Mouse (Mus musculus) macrophage (primary cell): Measurements from ENCODE around the gene Pgam1. TPM values are rescaled to one million over a fixed set of nuclear protein-coding genes. Genes with fewer than 3 reads are reported as not detected.

ENCODE experiments used
- H3K27ac ChIP-seq: fragments of 350-480 bp; formaldehyde crosslinking; 2 replicates; pipeline ENCODE4 v1.9.0; 2021
- H3K36me3 ChIP-seq: fragments of 350-480 bp; formaldehyde crosslinking; 2 replicates; pipeline ENCODE4 v1.9.0; 2021; ENCODE audit errors: inconsistent target
- H3K4me3 ChIP-seq: fragments of 350-480 bp; formaldehyde crosslinking; 2 replicates; pipeline ENCODE4 v1.9.0; 2021; ENCODE audit errors: inconsistent target
- H3K79me2 ChIP-seq: fragments of 350-480 bp; formaldehyde crosslinking; 2 replicates; pipeline ENCODE4 v1.9.0; 2021; ENCODE audit errors: inconsistent target
- WGBS: methylation state at CpG from one replicate; pipeline ENCODE4 v1.1.7; 2026; ENCODE audit warnings: inconsistent platforms; ENCODE audit not compliant: missing documents; 5-methylcytosine and 5-hydroxymethylcytosine counted together
- polyA plus RNA-seq: library from polyadenylated mRNA; stranded (reverse); fragments of 250-400 nt; gene quantifications from 3 replicates; pipeline ENCODE4 v1.2.4, GENCODE M21; 2018; ENCODE audit warnings: inconsistent platforms

The Pgam1 gene
- polyA plus RNA-seq, 1 experiment from 2014 or later = 374 TPM

- Histone ChIP-seq H3K27ac (no peak overlapping the region), H3K79me2 (no peaks in the 10 kb centered on the region), H3K4me3 (no peak overlapping the region), H3K36me3 (no peaks in the 10 kb centered on the region)
- WGBS = 71% methylated on average over 2 of the region's 2 CpGs
Measured at GRCm38 (mm10) chr19:41901696-41902095, 10.0 kb upstream of the Pgam1 start.

- WGBS = 46% methylated on average over 10 of the region's 10 CpGs
- H3K79me2 ChIP-seq = no peaks in the 10 kb centered on the region
- no peak overlapping the region for H3K4me3 ChIP-seq
- no peaks in the 10 kb centered on the region for H3K36me3 ChIP-seq
- H3K27ac ChIP-seq = no peak overlapping the region
Measured at GRCm38 (mm10) chr19:41902848-41903593, 8.7 kb upstream of the Pgam1 start.

GRCm38 (mm10) chr19:41905246-41905645 lies 6.5 kb upstream of the Pgam1 start:
- 100% methylated on average over 2 of the region's 2 CpGs for WGBS
- no peak overlapping the region for H3K27ac ChIP-seq
- H3K4me3 ChIP-seq = no peak overlapping the region
- H3K36me3 ChIP-seq = no peaks in the 10 kb centered on the region
- no peaks in the 10 kb centered on the region for H3K79me2 ChIP-seq

GRCm38 (mm10) chr19:41906311-41907078 lies 5.2 kb upstream of the Pgam1 start:
- H3K4me3 ChIP-seq = no peak overlapping the region
- H3K36me3 ChIP-seq = no peaks in the 10 kb centered on the region
- WGBS = 34% methylated on average over 6 of the region's 6 CpGs
- H3K27ac ChIP-seq = peak overlapping the region; percentile 10; the same call in 1 of the 2 replicates
- H3K79me2 ChIP-seq = no peaks in the 10 kb centered on the region

GRCm38 (mm10) chr19:41907079-41907760 lies 4.5 kb upstream of the Pgam1 start:
- H3K27ac ChIP-seq = peak overlapping the region; percentile 10; the same call in 1 of the 2 replicates
- WGBS = 69% methylated on average over 6 of the region's 8 CpGs

GRCm38 (mm10) chr19:41908736-41909135 lies 3.0 kb upstream of the Pgam1 start:
- H3K36me3 ChIP-seq = no peaks in the 10 kb centered on the region
- no peak overlapping the region for H3K4me3 ChIP-seq
- H3K27ac ChIP-seq = no peak overlapping the region
- WGBS = 96% methylated on average over 3 of the region's 3 CpGs
- H3K79me2 ChIP-seq = peaks cover 17% of the 10 kb centered on the region

More at GRCm38 (mm10) chr19:41907079-41907760, 4.5 kb upstream of the Pgam1 start:
- peaks cover 2% of the 10 kb centered on the region for H3K79me2 ChIP-seq
- H3K36me3 ChIP-seq = no peaks in the 10 kb centered on the region
- no peak overlapping the region for H3K4me3 ChIP-seq

GRCm38 (mm10) chr19:41910396-41910795 lies 1.3 kb upstream of the Pgam1 start:
- WGBS = 90% methylated on average over 2 of the region's 2 CpGs
- Histone ChIP-seq H3K79me2 (peaks cover 34% of the 10 kb centered on the region), H3K4me3 (no peak overlapping the region), H3K36me3 (no peaks in the 10 kb centered on the region), H3K27ac (peak overlapping the region; percentile 78)

GRCm38 (mm10) chr19:41912121-41913080 lies 678 bp downstream of the Pgam1 start:
- H3K36me3 ChIP-seq = no peaks in the 10 kb centered on the region
- H3K79me2 ChIP-seq = peaks cover 54% of the 10 kb centered on the region
- H3K27ac ChIP-seq = peak overlapping the region; percentile 94
- H3K4me3 ChIP-seq = peak overlapping the region; percentile 96
- 2% methylated on average over 46 of the region's 53 CpGs for WGBS

GRCm38 (mm10) chr19:41913774-41914591 lies 2.3 kb downstream of the Pgam1 start:
- Histone ChIP-seq H3K79me2 (peaks cover 55% of the 10 kb centered on the region), H3K27ac (peak overlapping the region; percentile 94), H3K36me3 (peaks cover 5% of the 10 kb centered on the region; the same call in 1 of the 2 replicates), H3K4me3 (peak overlapping the region; percentile 96)
- WGBS = 8% methylated on average over 6 of the region's 6 CpGs

GRCm38 (mm10) chr19:41914592-41914882 lies 2.8 kb downstream of the Pgam1 start:
- Histone ChIP-seq H3K4me3 (peak overlapping the region; percentile 96), H3K36me3 (peaks cover 10% of the 10 kb centered on the region; the same call in 1 of the 2 replicates), H3K79me2 (peaks cover 55% of the 10 kb centered on the region), H3K27ac (peak overlapping the region; percentile 94)

GRCm38 (mm10) chr19:41915294-41915693 lies 3.6 kb downstream of the Pgam1 start:
- Histone ChIP-seq H3K36me3 (peaks cover 15% of the 10 kb centered on the region; the same call in 1 of the 2 replicates), H3K27ac (peak overlapping the region; percentile 94), H3K79me2 (peaks cover 55% of the 10 kb centered on the region), H3K4me3 (peak overlapping the region; percentile 96)
- WGBS = 65% methylated on average over 2 of the region's 3 CpGs

- no peak overlapping the region for H3K4me3 ChIP-seq
- H3K79me2 ChIP-seq = peaks cover 55% of the 10 kb centered on the region
- peak overlapping the region; percentile 54 for H3K27ac ChIP-seq
- H3K36me3 ChIP-seq = peaks cover 15% of the 10 kb centered on the region; the same call in 1 of the 2 replicates
- 4% methylated on average over 4 of the region's 4 CpGs for WGBS
Measured at GRCm38 (mm10) chr19:41916853-41917252, 5.1 kb downstream of the Pgam1 start.

- Histone ChIP-seq H3K36me3 (peaks cover 25% of the 10 kb centered on the region; the same call in 1 of the 2 replicates), H3K79me2 (peaks cover 30% of the 10 kb centered on the region), H3K4me3 (no peak overlapping the region), H3K27ac (no peak overlapping the region)
- WGBS = 84% methylated on average over 4 of the region's 4 CpGs
Measured at GRCm38 (mm10) chr19:41919471-41919870, 7.7 kb downstream of the Pgam1 start.
